Mouse (Mus musculus): Measurements from ENCODE around the gene Gm10722.
"Not testable (repeated sequence)": the region's sequence is repeated elsewhere in the genome, so short reads cannot be mapped to it uniquely, and the experiment has no call there.

GRCm38 (mm10) chr9:3018944-3019343 is 18.2 kb downstream of the Gm10722 start:
- TF ChIP-seq CTCF (IDR thresholded peaks at IDR 0.05; ENCODE audit: control insufficient read depth, insufficient read depth, insufficient read length); MAX (IDR thresholded peaks at IDR 0.05): not testable (repeated sequence)
